Mouse (Mus musculus): ENCODE measurements around the gene Igfbp2.

Igfbp2 gene

DNA sequence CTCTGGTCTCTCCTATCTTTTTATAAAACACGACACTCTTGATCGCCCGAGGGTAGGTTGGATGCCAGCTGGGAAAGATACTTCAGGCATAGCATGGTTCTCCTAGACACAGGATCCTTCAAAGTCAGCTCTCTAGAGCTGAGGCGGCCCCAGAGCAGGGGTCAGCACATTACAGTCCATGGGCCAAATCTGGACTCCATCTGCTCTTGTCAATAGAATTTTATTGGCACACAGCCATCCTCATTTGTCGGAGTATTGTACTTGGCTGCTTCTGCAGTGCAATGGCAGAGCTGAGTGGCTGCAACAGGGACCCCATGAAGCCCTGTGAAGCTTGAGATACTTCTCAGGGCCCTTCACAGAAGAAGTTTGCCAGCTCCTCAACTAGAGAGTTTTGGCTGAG lies 9.1 kb upstream of the Igfbp2 start:
- DNase-seq (ENCODE audit: low spot score): no peak

DNA sequence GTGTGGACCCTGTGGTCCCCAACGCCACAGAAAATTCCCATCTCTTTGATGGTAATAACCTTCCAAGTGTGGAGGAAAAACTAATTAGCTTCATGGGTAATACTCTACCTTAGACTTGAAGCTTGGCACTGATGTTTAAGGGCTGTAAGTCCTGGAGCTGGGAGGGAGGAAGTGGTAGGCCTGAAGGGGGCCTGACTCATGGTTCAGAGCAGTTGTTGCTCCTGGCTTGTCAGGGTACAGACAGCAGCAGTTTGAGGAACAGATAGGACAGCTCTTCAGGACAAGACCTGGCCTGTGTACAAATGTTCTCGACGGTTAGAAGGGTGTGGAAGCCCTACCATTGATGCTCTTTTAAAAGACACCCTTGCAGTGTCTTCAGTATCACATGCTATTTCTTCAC lies 8.7 kb upstream of the Igfbp2 start:
- DNase-seq (ENCODE audit: low spot score): no peak

DNA sequence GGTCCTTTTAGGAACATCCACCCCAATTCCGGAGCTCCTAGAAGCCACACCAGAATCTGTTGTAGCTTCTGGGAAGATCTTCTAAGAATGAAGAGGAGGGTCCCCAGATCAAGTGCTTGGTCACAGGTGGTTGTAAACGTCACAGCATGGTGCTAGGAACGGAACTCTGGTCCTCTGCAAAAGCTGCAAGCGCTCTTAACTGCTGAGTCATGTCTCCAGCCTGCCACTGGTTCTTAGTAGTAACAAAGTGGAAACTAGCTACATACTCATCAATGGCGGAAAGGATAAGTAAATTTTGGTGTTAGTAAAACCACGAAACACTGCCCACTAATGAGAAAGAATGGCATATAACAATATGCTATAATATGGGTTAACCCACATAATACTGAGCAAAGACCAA lies 4.3 kb upstream of the Igfbp2 start:
- no peak for DNase-seq (ENCODE audit: low spot score)

DNA sequence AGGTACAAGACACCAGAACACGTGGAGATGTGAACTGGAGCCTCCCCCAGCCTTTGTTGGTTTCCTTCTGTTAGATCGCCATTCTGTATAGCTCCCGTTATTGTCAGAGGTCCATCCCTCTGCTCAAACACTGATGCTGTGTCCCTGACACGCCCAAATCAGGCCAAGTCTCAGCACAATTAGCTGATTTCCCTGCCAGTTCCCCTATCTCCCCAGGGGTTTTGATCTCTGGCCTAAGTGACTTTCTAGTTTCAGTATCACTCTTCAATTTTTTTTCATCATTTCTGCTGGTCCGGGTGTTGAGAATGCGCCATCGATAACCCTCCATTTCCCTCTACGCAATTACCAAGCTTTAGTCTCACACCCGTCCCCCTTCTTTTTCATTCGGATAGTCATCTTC lies 1.4 kb upstream of the Igfbp2 start:
- no peak for DNase-seq (ENCODE audit: low spot score)

DNA sequence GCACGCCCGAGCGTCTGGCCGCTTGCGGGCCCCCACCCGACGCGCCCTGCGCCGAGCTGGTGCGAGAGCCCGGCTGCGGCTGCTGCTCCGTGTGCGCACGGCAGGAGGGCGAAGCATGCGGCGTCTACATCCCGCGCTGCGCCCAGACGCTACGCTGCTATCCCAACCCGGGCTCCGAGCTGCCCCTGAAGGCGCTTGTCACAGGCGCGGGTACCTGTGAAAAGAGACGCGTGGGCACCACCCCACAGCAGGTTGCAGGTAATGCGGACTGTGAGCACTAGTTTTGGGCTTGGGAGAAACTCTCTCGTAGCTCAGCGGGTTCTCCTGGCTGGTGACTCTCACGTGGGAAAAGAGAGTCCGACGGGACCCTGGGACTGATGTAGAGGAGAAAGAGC lies 401 bp downstream of the Igfbp2 start:
- DNase-seq (ENCODE audit: low spot score): peak; percentile 59

DNA sequence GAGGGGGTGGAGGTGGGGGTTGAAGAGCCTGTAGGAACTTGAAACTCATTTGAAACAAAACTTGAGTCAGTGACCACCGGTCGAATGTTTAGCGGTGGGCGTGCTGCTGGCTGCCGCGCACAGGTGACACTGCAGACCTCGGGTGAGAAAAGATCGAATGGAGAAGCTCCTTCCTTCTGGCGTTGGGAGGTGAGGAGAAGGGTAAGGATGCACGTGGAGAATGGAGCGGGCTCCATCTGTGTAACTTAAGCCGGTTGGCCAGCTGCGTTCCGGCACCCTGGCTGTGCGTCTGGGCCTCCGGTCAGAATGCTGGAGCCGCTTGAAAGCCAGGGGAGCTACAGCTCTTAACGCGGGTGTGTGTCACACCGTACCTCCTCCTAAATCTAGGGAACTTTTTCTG lies 983 bp downstream of the Igfbp2 start:
- DNase-seq (ENCODE audit: low spot score): peak; percentile 69

DNA sequence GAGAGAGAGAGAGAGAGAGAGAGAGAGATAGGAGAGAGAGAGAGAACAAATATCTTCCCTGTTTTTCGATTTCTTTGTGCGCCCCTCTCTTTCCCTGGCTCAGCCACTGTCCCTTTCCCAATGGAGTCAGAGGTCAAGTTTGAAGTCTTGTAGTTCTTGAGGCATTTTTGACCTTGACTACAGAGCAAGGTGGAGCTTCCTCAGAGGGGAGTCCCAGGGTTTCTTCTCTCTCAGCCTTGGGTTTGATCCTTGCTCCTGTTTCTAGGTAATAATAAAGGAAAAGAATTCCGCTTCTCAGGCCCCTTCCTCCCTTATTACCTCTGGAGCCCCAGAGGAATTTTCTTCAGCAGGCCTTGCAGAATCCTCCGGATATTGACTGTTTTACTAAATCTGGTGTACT lies 1.6 kb downstream of the Igfbp2 start:
- peak; percentile 51 for DNase-seq (ENCODE audit: low spot score)

DNA sequence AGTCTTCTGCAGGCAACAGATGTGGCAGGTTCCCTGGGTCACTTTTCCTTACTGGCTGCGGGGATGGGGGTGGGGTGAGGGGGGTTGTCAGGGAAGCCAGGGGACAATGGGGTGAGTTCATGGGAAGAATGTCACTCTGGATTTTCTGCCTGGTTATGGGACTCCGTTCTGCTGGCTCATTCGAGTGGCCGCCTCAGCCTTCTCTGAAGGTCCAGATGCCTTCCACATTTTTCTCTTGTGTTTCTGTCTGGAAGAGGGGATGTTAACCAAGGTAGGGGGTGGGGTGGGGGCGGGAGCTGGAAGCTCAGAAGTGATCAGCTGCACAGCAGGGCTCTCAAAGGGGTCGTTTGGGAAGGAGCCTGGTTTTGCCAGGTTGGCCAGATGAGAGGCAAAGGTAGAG lies 2.1 kb downstream of the Igfbp2 start:
- peak; percentile 69 for DNase-seq (ENCODE audit: low spot score)

DNA sequence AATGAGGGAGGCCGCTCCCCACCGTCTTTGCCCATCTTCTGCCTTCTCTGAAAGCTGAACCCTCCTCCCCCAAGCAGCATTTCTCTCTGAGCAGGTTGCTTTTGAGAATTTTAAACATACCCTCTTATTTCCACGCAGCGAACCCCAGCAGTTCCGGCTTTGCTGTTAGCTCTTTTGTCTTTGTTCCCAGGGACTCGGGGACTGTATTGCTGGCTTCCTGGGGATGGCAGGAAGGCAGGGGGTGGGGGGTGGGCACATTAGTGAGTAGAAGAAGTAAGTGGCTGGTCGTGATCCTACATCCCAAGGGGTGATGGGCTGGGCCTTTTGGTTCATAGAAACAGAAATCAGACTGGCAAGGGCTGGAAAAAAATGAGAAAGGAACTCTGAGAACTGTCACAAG lies 2.6 kb downstream of the Igfbp2 start:
- peak; percentile 38 for DNase-seq (ENCODE audit: low spot score)

DNA sequence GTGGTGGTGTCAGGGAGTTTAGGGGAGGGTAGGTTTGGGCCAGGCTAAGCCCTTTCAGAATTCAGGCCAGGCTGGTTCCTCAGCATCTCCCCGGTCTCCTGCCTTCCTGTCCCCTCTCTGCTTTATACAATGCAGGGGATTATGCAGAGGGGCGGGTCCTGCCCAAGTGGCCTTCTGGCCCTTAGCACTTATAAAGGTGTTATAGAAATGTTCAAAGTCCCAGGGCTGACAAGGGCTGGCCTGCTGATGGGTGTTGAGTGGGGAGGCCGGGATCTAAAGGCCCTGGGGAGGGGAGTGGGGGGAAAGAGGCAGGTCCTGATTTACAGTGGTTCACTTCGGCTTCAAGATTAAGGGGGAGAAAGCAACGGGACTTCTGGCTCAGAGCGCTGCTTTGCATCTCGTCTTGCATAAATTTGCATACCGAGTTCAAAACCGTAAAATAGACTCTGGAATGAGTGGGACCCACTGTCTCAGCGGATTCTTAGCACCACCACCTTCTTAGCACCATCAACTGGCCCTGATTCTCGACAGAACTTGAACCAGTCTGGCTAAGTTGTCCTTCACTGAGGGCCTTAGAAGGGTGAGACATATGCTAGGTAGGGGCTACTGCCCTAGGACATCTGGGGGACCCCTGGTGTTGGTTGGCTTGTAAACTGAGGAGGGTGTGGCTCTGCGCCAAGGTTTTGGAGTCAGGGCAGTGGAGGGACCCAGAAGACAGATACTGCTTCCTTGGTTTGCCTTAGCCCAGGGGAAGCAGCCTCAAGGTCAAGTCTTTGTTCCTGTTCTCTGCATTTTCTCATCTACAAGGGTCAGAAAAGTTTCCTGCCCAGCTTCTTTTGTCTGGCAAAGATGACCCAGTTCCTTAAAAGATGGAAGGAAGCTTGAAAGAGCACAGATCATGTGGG lies 3.4 kb downstream of the Igfbp2 start:
- DNase-seq (ENCODE audit: low spot score): peak; percentile 34

DNA sequence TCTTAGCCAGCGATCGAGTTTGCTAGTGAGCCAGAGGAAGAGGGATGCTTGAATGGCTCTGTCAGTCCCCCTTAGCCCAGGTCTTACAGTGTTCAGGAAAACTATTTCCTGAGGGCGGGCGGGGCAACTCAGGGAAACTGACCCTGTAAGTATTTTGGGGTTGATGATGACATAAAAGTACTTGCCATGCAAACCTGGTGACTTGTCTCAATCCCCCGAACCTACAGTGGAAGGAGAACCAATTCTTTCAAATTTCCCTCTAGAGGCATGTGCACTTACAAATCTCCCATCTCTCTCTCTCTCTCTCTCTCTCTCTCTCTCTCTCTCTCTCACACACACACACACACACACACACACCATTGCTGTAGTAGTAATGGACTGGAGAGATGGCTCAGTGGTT lies 4.5 kb downstream of the Igfbp2 start:
- no peak for DNase-seq (ENCODE audit: low spot score)

DNA sequence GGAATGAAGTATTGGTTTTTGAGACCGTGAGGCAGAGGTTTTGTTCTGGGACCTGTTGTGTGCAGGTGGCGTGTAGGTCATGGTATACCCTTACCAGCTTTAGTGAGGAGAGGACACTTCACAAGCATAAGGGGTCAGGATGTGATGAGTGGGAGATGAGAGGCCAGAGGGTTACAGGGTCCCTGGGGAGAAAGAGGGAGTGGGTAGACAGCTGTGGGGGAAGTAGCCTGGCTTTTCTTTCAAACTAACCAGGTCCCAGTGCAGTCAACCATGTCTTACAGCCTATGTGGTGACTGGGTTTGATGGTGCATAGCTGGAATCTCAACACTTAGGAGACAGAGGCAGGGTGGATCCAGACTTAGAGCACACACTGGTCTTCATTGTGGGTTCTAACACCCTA lies 6.2 kb downstream of the Igfbp2 start:
- no peak for DNase-seq (ENCODE audit: low spot score)

DNA sequence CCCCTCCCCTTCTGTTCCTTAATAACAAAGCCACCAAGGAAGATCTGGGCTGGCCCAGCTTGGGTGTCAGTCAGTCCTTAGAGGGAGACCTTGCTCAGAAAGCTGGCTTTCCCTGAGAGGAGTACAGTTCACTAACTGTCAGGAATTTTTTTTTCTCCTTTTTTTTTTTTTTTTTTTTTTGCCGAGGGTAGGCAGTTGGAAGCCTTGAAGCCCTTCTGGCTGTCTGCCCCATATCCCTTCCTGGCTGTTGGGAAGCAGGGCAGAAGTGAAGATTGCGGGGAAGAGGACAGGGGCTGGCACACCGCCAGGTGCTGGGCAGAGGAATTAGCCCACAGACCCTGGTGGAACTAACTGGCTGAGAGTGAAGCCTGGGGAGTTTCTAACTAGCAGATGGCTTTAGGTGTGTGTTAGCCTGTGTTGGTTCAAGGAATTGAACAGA lies 8.4 kb downstream of the Igfbp2 start:
- DNase-seq (ENCODE audit: low spot score): no peak

DNA sequence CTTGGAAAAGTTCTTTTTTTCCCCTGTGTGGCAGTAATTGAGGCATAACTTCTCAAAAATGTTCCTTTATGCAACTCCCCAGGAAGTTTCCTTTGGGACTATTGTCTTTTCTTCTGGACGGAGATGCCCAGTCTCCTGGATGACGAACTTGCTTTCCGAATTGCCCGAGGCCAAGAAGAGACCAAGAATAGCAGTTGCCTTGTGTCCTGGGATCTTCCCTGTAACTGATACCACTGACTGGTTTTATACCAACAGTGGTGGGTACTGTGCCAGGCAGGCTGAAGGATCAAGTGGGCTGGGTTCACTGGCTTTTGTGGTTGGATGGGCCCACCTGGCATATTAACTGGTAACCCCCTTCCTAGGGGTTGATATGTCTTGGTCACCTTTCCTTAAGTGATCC lies 9.3 kb downstream of the Igfbp2 start:
- no peak for DNase-seq (ENCODE audit: low spot score)

DNA sequence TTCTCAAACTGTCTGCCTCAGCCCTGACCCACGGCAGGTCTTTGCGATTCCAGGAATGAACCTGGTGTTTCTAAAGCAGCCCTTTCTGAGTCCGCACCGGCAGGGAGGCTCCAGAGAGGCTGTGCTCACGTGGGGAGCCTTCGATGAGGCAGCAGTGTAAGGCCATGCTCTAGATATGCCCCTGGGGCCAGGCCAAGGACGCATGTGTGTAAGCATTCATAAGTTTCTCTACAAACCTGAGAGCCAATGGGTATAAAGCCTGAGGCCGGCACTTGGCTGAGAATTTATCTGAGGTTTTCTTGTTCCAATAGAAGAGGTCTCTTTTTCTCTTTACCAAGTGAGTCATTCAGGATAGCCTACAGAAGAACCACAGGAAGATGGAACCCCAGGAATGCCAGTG lies 15.1 kb downstream of the Igfbp2 start:
- no peak for DNase-seq (ENCODE audit: low spot score)

DNA sequence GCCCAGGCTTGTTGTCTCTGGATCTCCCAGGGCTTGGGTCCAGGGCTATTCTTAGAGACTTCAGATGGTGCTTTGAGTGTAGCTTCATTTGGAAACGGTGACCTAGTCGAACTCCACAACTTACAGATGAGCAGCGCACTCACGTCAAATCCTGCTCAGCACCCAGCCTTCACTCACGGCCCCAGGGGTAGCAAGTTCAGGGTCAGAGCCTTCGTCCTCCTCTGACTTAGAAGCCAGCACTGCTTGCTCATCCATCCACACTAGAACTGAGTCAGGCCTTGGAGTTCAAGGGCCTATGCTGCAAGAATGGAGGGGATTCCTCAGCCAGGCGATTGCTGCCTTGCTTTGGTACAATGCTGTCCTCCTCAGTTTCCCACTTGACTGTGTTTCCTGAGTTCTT lies 15.5 kb downstream of the Igfbp2 start:
- DNase-seq (ENCODE audit: low spot score): no peak

DNA sequence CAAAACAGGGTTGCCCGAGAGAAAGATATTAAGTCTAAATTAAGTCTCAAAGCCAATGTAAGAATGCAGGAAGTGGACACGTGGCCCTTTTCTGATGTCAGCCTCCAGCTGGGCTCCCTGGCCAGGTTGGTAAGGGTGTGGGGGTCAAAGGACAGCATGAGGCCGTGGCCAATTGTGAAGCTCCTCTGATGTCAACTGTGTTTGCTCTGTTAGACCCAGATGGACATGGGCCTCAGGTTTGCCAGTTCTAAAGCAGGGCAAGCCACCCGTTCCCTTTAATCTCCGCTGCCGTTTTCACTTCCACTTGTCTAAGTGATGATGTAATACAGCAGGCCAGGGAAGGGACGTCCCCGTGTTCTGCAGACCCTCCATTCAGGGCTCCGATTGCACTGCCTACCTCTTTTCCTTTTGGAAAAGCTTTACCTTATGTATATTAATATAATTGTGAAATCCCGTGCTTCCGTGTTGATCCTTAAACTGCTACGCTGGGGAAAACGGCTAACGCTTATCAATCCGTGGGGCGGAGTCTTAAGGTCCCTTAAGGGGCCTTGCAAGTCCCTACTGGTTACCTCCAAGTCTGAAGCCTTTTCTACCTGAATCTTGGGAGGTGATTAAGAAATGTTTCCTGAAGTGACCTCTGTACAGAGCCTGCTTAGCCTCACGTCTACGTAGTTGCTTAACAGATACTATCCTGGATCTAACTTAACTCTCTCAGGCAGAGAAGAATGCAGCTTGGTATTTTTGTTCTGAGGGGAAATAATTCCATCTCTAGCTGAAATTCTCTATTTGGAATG lies 18.6 kb downstream of the Igfbp2 start:
- no peak for DNase-seq (ENCODE audit: low spot score)

DNA sequence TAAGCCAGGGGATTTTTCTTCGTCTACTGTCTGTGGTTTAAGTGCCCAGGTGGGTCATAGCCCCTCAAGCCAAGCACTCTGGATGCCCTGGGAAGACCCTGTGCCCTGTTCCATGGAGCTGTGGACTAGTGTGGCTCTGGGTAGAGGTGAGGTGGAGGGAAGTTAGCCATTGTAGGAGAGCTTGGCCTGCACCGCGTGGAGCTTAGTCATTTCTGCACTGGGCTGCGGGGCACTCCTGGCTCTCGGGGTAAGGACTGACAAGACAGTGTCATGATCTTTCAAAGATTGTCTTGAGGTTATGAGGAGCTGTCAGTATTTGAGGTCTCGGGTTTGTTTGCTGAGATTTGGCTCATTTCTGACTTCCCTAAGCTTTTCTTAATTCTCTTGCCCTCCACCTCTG lies 20.4 kb downstream of the Igfbp2 start:
- no peak for DNase-seq (ENCODE audit: low spot score)

DNA sequence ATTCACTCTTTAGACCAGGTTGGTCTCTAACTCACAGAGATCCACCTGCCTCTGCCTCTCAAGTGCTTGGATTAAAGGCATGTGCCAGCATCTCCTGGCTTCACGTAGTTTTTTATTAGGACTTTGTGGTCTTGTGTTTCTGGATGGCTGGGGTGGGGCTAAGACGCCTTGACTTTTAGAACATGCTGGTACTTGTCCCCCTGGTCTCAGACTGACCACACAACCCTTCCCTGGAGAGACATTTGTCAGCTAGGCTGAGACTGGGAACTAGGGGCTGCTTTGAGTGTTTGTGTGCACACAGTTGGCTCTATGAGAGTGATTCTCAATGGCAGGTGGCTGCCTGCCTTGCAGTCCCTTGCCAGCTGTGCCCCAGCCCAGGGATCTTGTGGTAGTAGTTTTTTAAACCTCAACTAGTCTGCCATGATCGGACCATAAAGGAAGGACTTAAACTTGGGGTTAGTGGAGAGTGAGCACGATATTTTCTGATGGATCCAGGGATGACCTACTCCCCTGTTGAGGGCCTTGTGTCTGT lies 23.6 kb downstream of the Igfbp2 start:
- no peak for DNase-seq (ENCODE audit: low spot score)

DNA sequence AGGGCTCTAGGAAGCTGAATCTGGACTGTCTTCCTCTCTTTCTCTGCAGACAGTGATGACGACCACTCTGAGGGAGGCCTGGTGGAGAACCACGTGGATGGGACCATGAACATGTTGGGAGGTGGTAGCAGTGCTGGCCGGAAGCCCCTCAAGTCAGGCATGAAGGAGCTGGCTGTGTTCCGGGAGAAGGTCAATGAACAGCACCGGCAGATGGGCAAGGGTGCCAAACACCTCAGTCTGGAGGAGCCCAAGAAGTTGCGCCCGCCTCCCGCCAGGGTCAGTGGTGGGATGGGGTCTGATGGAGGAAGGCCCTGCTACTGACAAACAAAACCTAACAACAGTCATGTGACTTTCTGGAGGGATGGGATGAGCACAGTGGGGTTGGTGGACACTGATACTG lies 24.7 kb downstream of the Igfbp2 start:
- no peak for DNase-seq (ENCODE audit: low spot score)

DNA sequence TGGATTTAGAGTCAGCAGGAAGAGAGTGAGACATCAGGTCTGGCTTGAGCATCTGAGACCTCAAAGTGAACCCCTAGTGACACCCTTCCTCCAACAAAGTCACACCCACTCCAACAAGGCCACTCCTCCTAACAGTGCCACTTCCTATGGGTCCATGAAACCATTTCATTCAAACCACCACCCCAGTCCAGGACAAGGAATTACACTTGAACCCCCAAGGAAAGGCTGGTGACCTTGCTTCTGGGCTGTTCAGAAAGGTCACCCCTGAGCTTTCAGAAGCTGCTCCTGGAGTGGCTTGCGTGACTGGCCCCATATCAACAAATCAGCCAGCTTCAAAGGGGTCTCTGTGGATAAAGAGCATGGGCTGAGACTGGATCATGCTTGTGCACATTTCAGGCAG lies 29.5 kb downstream of the Igfbp2 start:
- DNase-seq (ENCODE audit: low spot score): no peak

DNA sequence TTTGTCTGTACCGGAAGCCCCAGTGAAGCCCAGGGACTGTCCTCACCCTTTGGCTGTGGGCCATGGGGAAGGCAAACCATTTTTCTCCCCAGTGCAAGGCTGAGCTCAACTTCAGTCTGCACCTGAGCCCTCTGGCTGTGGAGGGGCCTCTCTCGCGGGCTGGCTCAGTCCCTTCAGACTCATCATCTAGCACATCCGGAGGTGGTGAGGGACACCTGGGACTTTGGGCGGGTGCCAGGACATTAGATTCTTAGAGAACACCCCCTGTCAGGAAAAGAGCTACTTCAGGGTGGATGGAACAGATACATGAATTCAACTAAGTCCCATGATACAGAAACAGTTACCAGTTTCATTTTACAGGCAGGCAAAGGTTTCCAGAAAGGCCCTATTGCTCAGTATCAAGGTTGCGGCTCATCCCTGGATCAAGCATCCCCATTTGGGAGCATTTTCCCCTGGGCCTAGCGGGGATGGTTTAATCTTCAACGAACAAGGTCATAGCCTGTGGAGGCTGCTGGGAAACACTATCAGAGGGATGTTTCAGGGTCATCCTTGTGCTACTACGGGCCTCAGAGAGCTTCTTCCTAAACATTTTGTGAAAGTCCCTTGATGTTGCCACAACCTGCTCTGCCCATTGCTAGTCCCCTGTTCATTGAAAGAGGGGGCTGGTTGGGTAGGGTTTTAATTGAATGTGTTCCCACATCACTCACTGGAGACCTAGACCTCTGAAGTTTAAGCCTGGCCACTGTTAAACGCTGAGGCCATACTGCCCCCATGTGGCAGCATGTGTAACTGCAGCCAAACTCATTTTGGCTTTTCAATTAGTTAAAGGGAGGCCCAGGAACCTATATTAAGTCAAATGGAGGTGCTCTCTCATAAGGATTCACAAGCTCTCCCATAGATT lies 30.3 kb downstream of the Igfbp2 start:
- peak; percentile 90 for DNase-seq (ENCODE audit: low spot score)

Measured in embryo, embryonic 10.5 days (tissue).